Mouse (Mus musculus) brain, embryonic 14.5 days (tissue): ENCODE data around the gene Nr2f1. TPM values are rescaled to one million over a fixed set of nuclear protein-coding genes. Genes with fewer than 3 reads are reported as not detected.
A peak's percentile ranks its signal among the peaks of the same experiment; 100 is the strongest.

Experiments used
- DNase-seq: peaks from one replicate; pipeline ENCODE4 v3.0.0-alpha.2; 2011; ENCODE audit warnings: low read depth
- CTCF ChIP-seq: fragments of 200-500 bp; IDR thresholded peaks from 2 replicates; pipeline ENCODE4 v1.5.1; 2012; ENCODE audit warnings: inconsistent platforms, mild to moderate bottlenecking, moderate library complexity, borderline replicate concordance; ENCODE audit not compliant: insufficient read depth, insufficient read length; ENCODE audit errors: extremely low read depth
- POLR2A ChIP-seq: fragments of 200-500 bp; IDR thresholded peaks from 2 replicates; pipeline ENCODE4 v1.6.1; 2012; ENCODE audit warnings: mild to moderate bottlenecking, inconsistent platforms, borderline replicate concordance; ENCODE audit not compliant: poor library complexity, insufficient read depth, insufficient read length, severe bottlenecking; ENCODE audit errors: extremely low read depth
- polyA plus RNA-seq: library from polyadenylated mRNA; depleted of rRNA; stranded (reverse); fragments of >200 nt; gene quantifications from 2 replicates; pipeline ENCODE4 v1.2.3, GENCODE M21; 2012

Nr2f1 gene
- polyA plus RNA-seq, 1 experiment = 465 TPM

- TF ChIP-seq POLR2A (no peak), CTCF (no peak)
- peak; percentile 94 for DNase-seq
These were observed 17.5 kb downstream of the Nr2f1 start for GRCm38 (mm10) chr13:78181930-78182558.

GRCm38 (mm10) chr13:78181071-78181929 lies 18.3 kb downstream of the Nr2f1 start:
- TF ChIP-seq POLR2A (no peak), CTCF (no peak)
- DNase-seq = peak; percentile 87

- peak; percentile 63 for DNase-seq
- TF ChIP-seq POLR2A (no peak), CTCF (no peak)
These were observed 19.3 kb downstream of the Nr2f1 start for GRCm38 (mm10) chr13:78180261-78180660.

DNA sequence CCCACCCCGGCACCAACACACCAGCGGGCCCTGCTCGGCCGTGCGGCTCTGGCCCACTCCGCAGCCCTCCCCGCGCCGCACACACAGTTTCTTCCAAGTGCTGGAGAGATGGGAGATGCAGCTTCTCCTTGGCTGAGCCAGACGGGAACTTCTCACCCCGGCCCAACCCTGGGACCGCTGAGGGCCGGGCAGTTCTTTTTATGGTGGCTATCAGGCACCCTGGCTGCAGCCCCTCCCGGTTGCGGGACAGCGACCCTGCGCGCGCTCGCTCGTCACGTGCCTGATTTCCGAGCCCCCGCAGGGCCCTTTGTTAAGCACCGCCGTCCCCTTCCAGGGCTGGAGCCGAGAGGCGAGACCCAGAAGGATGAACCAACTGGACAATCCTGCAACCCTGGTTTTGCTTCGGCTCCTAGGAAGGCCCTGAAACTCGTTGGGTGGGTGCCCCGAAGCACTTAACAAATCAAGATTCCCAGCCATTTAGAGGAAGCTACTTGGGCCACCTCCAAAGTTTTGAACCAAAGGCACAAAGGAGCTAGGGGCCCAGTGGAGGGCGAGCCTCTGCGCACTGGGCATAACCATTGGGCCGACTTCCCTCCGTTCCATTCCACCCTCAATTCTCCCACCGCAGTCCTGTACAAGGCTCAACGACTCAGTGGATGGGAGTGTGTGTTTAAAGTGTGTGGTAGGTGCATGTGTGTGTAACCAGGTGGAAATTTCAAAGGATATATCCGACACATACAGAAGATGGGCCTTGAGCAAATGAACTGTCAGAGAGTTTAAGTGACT lies 20.1 kb downstream of the Nr2f1 start:
- peak; percentile 86 for DNase-seq
- TF ChIP-seq CTCF = no peak
- TF ChIP-seq POLR2A = 0 out of 2 replicates have a peak, but pooled peaks have one; percentile 15

DNA sequence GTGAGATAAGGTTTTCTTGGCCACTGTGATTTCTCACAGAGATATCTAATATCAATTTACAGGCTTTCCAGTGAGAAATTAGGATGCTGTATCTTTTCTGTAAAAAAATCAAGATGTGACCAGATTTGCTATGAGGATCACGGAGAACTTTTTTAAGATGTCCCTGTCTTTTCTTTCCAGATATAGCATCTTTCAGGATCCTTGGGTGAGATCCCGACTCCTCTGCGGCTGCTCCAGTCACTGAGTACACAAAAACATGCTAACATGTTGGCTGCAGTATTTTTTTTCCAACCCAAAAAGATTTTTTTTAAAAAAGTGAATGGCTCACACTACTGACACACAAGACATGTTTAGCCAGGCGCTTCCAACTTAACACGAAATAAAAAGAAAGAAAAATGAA lies 20.8 kb downstream of the Nr2f1 start:
- TF ChIP-seq CTCF (no peak), POLR2A (no peak)
- DNase-seq = peak; percentile 48

DNA sequence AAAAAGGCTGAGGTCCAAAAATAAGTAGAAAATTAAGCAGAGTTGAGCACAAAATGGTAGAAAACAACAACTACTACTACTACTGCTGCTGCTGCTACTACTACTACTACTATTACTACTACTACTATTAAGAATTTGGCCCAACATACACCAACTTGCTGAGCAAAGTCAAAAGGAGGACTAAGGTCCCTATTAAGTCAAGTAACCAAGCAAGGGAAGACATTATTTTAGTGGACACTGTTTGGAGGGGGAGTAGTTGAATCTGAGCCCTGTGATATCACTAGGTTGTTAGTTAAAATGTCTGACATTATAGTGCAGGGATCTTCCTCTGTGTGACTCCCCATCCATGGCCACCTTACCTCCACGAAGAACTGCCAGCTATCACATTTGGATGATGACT lies 21.5 kb downstream of the Nr2f1 start:
- DNase-seq = no peak
- no peak for TF ChIP-seq CTCF
- no peak for TF ChIP-seq POLR2A

- no peak for TF ChIP-seq CTCF
- DNase-seq = peak; percentile 58
These were observed 22.1 kb downstream of the Nr2f1 start for GRCm38 (mm10) chr13:78177381-78177950.

DNA sequence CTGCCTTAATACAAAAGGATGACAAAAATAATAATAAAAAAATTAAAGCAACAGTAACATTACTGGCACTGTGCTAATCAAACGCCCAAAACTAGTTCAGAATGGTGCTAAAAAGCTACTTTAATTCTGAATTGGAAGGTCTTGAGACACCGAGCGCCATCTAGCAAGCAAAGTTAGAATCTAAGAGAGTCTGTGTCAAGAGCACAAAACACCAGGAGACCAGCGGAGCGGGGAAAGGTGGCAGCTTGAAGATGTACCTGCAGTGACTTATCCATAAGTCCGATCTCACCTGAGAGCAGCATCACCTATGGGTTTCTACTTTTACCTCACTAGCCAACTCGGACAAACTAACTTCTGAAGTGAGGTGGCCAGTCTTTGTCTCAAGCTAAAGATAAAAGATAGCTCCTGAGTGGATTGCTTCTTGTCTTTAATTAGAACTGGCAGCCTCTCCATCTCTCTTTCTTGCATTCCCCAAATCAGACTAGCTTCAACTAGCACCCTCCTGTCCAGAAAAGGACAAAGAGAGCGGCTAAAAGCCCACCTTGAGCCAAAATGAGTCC lies 23.7 kb downstream of the Nr2f1 start:
- peak; percentile 92 for DNase-seq
- TF ChIP-seq CTCF = peak; percentile 48; the same call in 1 of the 2 replicates
- TF ChIP-seq POLR2A = no peak

GRCm38 (mm10) chr13:78174891-78175290 lies 24.7 kb downstream of the Nr2f1 start:
- TF ChIP-seq CTCF = no peak
- no peak for TF ChIP-seq POLR2A
- DNase-seq = no peak

GRCm38 (mm10) chr13:78174191-78174590 lies 25.4 kb downstream of the Nr2f1 start:
- no peak for DNase-seq
- TF ChIP-seq POLR2A = no peak
- no peak for TF ChIP-seq CTCF

GRCm38 (mm10) chr13:78172861-78173260 lies 26.7 kb downstream of the Nr2f1 start:
- peak; percentile 46 for DNase-seq
- TF ChIP-seq POLR2A (no peak), CTCF (no peak)
